Mouse (Mus musculus) G1E (cell line): ENCODE measurements around the gene Zdhhc1. TPM values are rescaled to one million over a fixed set of nuclear protein-coding genes. Genes with fewer than 3 reads are reported as not detected.

Experiments
- ATAC-seq: 2 replicates; pipeline ENCODE4 v1.8.0; 2016; ENCODE audit warnings: mild to moderate bottlenecking; ENCODE audit not compliant: insufficient number of reproducible peaks, poor library complexity, low FRiP score, severe bottlenecking; ENCODE audit errors: extremely low read depth
- DNase-seq: peaks from one replicate; pipeline ENCODE4 v3.0.0; 2012; ENCODE audit warnings: low spot score
- H3K27me3 ChIP-seq: 2 replicates; pipeline ENCODE4 v1.6.1; 2012; ENCODE audit warnings: mild to moderate bottlenecking, low read length, inconsistent platforms; ENCODE audit not compliant: insufficient read depth
- H3K36me3 ChIP-seq: replicated peaks from 2 replicates; pipeline ENCODE3; 2012; ENCODE audit warnings: mild to moderate bottlenecking, inconsistent platforms
- H3K4me1 ChIP-seq: 2 replicates; pipeline ENCODE4 v1.6.1; 2012; ENCODE audit warnings: low read depth, low read length, inconsistent platforms, mixed read lengths; ENCODE audit not compliant: insufficient read depth
- H3K4me3 ChIP-seq: 2 replicates; pipeline ENCODE4 v1.5.1; 2012; ENCODE audit warnings: low read depth, mild to moderate bottlenecking, inconsistent platforms, low read length, moderate library complexity, mixed read lengths
- H3K9me3 ChIP-seq: replicated peaks from 2 replicates; pipeline ENCODE4 v1.6.1; 2012; ENCODE audit warnings: inconsistent platforms
- CTCF ChIP-seq: IDR thresholded peaks from 2 replicates; pipeline ENCODE4 v1.5.1; 2012; ENCODE audit warnings: low read depth, low read length, inconsistent platforms, mixed read lengths
- GATA1 ChIP-seq: IDR thresholded peaks from 2 replicates; pipeline ENCODE4 v1.6.1; 2012; ENCODE audit warnings: borderline replicate concordance, low read length, inconsistent platforms, mixed read lengths
- GATA2 ChIP-seq: IDR thresholded peaks from 2 replicates; pipeline ENCODE4 v1.6.1; 2012; ENCODE audit warnings: low read depth, low read length, inconsistent platforms, borderline replicate concordance
- POLR2AphosphoS5 ChIP-seq: IDR thresholded peaks from 2 replicates; pipeline ENCODE4 v1.6.1; 2012; ENCODE audit warnings: low read depth, low read length, inconsistent platforms; ENCODE audit not compliant: insufficient replicate concordance
- TAL1 ChIP-seq: conservative IDR thresholded peaks from 2 replicates; pipeline ENCODE4 v1.6.1; 2012; ENCODE audit warnings: low read depth, low read length, inconsistent platforms, mixed read lengths
- polyA plus RNA-seq: library from polyadenylated mRNA; stranded (reverse); fragments of >175 nt; gene quantifications from 2 replicates; pipeline ENCODE4 v1.2.3, GENCODE M21; 2012
- total RNA-seq, 2 experiments: library from RNA; stranded (forward) in 1 of 2; stranded (reverse) in 1 of 2; fragments of 200-1000 nt in 1 of 2; fragments of >200 nt in 1 of 2; fragmentation: Nextera tagmentation in 1 of 2; gene quantifications; 2 replicates each; pipeline ENCODE4 v1.2.3; 2014 to 2017

Zdhhc1 gene
- total and polyA plus RNA-seq, 3 experiments = 0.02 to 0.16 TPM; not detected in 1

GRCm38 (mm10) chr8:105461085-105461803 is 35.5 kb downstream of the Zdhhc1 start:
- no peak for DNase-seq
- H3K4me3 ChIP-seq = no peak overlapping the region
- no peak for ATAC-seq
- H3K36me3 ChIP-seq = no peaks in the 10 kb centered on the region
- H3K4me1 ChIP-seq = no peaks in the 10 kb centered on the region
- H3K9me3 ChIP-seq = no peaks in the 10 kb centered on the region
- peaks cover 22% of the 10 kb centered on the region for H3K27me3 ChIP-seq
- TF ChIP-seq GATA1 = no peak
- no peak for TF ChIP-seq TAL1
- TF ChIP-seq CTCF = no peak
- no peak for TF ChIP-seq POLR2AphosphoS5
- no peak for TF ChIP-seq GATA2

- Histone ChIP-seq H3K4me1 (no peaks in the 10 kb centered on the region), H3K9me3 (no peaks in the 10 kb centered on the region), H3K36me3 (no peaks in the 10 kb centered on the region), H3K27me3 (peaks cover 13% of the 10 kb centered on the region; the same call in 1 of the 2 replicates), H3K4me3 (no peak overlapping the region)
- TF ChIP-seq TAL1 (no peak), POLR2AphosphoS5 (no peak), GATA2 (no peak)
- DNase-seq (no peak), ATAC-seq (no peak)
These were observed 41.5 kb downstream of the Zdhhc1 start for GRCm38 (mm10) chr8:105455218-105455617.

GRCm38 (mm10) chr8:105454088-105454487 is 42.6 kb downstream of the Zdhhc1 start:
- no peaks in the 10 kb centered on the region for H3K4me1 ChIP-seq
- no peaks in the 10 kb centered on the region for H3K9me3 ChIP-seq
- no peak overlapping the region for H3K4me3 ChIP-seq
- no peak for TF ChIP-seq POLR2AphosphoS5
- H3K36me3 ChIP-seq = no peaks in the 10 kb centered on the region
- no peak for ATAC-seq
- no peak for DNase-seq
- H3K27me3 ChIP-seq = peaks cover 9% of the 10 kb centered on the region; the same call in 1 of the 2 replicates

- no peaks in the 10 kb centered on the region for H3K9me3 ChIP-seq
- no peak for TF ChIP-seq CTCF
- TF ChIP-seq GATA1 = no peak
- no peak for TF ChIP-seq TAL1
- TF ChIP-seq GATA2 = no peak
- TF ChIP-seq POLR2AphosphoS5 = no peak
- no peaks in the 10 kb centered on the region for H3K36me3 ChIP-seq
- H3K4me3 ChIP-seq = no peak overlapping the region
- DNase-seq (no peak), ATAC-seq (no peak)
- H3K27me3 ChIP-seq = peaks cover 11% of the 10 kb centered on the region; the same call in 1 of the 2 replicates
- no peaks in the 10 kb centered on the region for H3K4me1 ChIP-seq
These were observed 43.4 kb downstream of the Zdhhc1 start for GRCm38 (mm10) chr8:105453296-105453695.

GRCm38 (mm10) chr8:105451903-105452603 is 44.6 kb downstream of the Zdhhc1 start:
- no peaks in the 10 kb centered on the region for H3K9me3 ChIP-seq
- no peak overlapping the region for H3K4me3 ChIP-seq
- no peak for DNase-seq
- H3K27me3 ChIP-seq = peaks cover 13% of the 10 kb centered on the region; the same call in 1 of the 2 replicates
- no peaks in the 10 kb centered on the region for H3K36me3 ChIP-seq
- no peaks in the 10 kb centered on the region for H3K4me1 ChIP-seq
- TF ChIP-seq GATA2 (no peak), CTCF (no peak), GATA1 (no peak), POLR2AphosphoS5 (no peak)
- no peak for ATAC-seq

- no peak overlapping the region for H3K4me3 ChIP-seq
- no peak for ATAC-seq
- TF ChIP-seq GATA1 (no peak), CTCF (no peak), TAL1 (no peak), GATA2 (no peak), POLR2AphosphoS5 (no peak)
- H3K9me3 ChIP-seq = no peaks in the 10 kb centered on the region
- DNase-seq = no peak
- H3K4me1 ChIP-seq = no peaks in the 10 kb centered on the region
- no peaks in the 10 kb centered on the region for H3K36me3 ChIP-seq
- H3K27me3 ChIP-seq = peaks cover 13% of the 10 kb centered on the region; the same call in 1 of the 2 replicates
These were observed 45.7 kb downstream of the Zdhhc1 start for GRCm38 (mm10) chr8:105450977-105451376.
